Mouse (Mus musculus) heart, postnatal 0 days (tissue): Measurements from ENCODE around the gene Zbtb17.

ENCODE experiments used
- CTCF ChIP-seq: IDR thresholded peaks from 2 replicates; pipeline ENCODE4 v1.5.1; 2016; ENCODE audit warnings: antibody characterized with exemption, control low read depth, low read depth
- EP300 ChIP-seq: IDR thresholded peaks from 2 replicates; pipeline ENCODE4 v1.6.1; 2016; ENCODE audit warnings: antibody characterized with exemption, low read depth

DNA sequence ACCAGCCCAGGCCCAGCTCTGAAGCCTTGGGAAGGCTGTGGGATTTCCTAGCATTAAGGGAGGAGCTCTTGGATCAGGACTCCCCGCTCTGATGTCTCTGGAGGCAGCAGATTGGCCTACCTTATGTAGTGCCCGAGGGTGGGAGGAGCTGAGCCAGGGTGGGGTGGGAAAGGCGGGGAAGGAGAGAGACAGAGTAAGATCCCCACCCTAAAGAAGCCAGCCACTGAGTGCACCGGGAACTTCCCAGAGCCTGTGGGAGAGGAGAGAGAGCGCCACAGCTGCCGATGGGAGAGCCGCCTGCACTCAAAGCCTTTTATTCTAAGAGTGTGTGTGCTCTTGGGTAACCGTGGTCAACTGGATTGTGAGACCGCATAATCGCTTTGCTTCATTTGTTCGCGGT, 16.6 kb downstream of the Zbtb17 start:
- no peak for TF ChIP-seq CTCF
- TF ChIP-seq EP300, result no peak
